Mouse (Mus musculus) kidney, adult 8-10 months (tissue): ENCODE results near the gene Inca1.
A peak's percentile ranks its signal among the peaks of the same experiment; 100 is the strongest.

Experiments used
- DNase-seq, 2 experiments: peaks; one replicate each; pipeline ENCODE4 v3.0.0; 2022

Gene Inca1

DNA sequence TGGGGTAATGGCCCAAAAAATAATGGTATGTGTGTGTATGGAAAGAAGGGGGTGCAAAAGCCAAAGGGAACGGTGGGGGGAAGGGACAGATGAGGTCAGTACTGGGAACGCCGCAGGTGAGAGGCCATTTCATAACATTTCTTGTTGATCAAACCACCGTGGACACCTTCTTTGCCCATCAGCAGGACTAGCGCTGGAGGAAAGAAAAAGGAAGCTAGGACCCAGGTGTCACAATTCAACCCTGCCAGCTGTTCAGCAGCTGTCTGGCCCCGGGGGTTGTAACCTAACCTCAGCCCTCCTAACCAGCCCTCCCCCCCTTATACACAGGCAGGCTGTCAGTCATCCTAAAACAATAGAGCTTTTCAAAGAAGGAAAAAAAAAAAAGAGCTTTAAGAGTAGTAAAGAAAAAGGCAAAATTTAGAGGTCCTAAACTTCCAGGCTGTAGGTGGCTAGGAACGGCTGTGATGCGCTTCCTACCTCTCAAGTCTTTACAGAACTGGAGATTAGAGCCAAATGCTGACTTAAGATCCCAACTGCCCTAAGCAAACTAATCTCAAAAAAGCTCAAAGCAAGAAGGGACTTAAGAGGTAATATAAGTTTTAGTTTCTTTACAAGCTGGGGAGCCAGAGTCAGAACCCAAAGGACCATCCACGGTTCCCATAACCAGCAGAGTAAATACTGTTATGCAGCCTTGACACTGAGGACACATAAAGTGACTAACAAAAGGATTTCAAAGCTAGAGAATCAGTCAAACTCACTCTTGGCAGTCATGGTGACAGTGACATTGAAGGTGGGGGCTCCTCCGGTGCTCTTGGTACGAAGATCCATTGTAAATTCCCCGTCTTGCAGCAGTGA lies 47.7 kb downstream of the Inca1 start:
- DNase-seq, result no peak

DNA sequence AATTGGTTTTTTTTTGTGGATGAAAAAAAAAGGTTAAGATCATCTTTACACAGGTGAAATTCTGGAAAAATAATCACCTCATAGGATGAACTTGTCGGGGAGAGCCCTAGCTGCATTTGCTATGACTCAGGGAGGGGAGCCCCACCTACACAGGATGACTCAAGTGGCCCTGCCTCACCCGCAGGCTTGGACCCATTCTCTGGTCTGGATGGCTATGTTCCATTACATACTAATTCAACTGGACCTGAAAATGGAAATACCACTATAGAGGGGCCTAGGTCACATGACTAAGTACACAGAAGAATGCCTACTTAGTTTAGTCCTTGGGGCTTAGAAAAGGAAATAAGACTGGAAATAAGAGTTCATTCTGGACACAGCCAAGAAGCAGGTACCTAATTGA lies 48.6 kb downstream of the Inca1 start:
- no peak for DNase-seq

DNA sequence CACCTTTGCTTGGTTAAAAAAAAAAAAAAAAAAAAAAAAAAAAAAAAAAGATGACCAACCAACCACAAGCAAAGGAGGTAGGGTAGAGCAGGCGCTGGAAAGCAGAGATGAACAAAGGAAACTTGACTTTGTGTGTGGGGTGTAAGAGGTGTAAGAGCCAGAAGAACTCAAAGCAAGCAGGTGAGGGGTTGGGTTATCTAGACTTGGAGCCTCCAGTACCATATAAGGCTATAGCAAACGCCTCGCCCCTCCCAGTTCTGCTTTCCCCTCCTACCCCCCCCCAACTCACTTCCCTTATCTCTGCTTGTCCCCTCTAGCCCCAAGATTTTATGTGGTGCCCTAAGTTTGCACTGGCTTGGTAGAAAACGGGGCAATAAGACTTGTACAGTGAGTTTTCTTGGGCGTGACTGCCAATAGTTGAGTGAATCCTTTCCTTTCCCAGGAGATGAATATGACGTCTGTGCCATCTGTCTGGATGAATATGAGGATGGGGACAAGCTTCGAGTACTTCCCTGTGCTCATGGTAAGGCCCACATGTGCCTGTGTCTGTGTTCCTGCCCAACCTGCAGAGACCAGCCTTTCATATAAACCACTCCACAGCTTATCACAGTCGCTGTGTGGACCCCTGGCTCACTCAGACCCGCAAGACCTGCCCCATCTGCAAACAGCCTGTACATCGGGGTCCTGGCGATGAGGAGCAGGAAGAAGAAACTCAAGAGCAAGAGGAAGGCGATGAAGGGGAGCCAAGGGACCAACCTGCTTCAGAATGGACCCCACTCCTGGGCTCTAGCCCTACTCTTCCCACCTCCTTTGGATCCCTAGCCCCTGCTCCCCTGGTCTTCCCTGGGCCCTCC lies 49.4 kb downstream of the Inca1 start:
- DNase-seq, result no peak

DNA sequence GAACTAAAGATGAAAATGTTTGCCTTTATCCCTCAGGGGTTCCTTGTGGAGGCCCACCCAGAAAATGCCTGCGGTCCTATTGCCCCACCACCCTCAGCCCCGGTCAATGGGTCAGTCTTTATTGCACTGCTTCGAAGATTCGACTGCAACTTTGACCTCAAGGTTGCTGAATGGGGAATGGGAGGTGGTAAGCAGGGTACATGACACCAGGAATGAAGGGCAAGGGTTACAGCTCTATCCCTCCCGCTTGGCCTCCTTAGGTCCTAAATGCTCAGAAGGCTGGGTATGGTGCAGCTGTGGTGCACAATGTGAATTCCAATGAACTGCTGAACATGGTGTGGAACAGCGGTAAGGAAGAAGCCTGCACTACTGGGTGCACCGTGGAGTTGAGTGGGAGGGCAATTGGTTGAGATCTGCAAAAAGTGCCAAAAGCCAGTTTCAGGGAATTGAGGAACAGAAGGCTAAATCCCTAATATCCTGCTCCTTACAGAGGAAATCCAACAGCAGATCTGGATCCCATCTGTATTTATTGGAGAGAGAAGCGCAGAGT lies 50.7 kb downstream of the Inca1 start:
- DNase-seq, result no peak

DNA sequence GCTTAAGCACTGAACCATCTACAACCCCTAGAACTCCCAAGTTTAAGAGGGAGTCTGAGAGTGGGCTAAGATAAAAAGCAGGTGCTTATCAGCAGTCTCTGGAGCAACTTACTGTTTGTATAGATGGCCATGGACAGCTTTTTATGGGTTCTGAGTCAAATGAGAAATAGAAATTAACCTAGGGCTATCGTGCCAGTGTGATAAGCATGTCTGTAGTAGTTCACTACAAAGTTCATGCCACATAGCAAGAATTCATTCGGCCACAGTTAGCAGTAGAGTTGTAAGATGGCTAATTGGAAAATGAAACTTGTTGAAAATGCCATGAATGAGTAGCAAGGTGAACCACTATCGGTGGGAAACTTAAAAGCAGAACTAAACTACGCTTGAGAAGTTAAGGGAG lies 51.4 kb downstream of the Inca1 start:
- no peak for DNase-seq

DNA sequence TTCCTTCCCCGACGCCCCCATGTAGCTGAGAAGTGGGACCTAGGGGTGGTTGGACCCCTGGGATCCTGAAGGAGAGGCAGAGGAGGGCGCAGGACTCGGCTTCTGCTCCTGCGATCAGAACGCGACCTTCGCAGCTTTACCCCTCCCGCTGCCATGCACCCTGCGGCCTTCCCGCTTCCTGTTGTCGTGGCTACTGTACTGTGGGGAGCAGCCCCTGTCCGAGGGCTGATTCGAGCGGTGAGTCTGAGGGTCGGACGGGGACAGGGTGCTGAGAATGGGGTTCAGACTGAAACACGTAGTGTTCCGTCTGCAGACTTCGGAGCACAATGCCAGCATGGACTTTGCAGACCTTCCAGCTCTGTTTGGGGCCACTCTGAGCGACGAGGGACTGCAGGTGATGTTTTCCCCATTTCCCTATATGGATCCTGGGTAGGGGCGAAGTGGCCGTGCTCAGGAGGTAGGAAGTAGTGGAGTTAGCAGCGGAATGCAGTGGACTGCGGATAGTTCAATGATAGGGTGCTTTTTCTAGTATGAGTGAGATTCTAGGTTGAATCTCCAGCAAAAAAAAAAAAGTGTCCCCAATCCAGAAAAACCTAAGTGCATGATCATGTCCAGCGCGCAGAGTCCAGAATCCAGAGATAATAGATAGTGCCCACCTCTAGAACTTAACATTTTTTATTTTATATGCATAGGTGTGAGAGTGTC lies 52.1 kb downstream of the Inca1 start:
- peak in 1 of 2 experiments; percentile 41 for DNase-seq

DNA sequence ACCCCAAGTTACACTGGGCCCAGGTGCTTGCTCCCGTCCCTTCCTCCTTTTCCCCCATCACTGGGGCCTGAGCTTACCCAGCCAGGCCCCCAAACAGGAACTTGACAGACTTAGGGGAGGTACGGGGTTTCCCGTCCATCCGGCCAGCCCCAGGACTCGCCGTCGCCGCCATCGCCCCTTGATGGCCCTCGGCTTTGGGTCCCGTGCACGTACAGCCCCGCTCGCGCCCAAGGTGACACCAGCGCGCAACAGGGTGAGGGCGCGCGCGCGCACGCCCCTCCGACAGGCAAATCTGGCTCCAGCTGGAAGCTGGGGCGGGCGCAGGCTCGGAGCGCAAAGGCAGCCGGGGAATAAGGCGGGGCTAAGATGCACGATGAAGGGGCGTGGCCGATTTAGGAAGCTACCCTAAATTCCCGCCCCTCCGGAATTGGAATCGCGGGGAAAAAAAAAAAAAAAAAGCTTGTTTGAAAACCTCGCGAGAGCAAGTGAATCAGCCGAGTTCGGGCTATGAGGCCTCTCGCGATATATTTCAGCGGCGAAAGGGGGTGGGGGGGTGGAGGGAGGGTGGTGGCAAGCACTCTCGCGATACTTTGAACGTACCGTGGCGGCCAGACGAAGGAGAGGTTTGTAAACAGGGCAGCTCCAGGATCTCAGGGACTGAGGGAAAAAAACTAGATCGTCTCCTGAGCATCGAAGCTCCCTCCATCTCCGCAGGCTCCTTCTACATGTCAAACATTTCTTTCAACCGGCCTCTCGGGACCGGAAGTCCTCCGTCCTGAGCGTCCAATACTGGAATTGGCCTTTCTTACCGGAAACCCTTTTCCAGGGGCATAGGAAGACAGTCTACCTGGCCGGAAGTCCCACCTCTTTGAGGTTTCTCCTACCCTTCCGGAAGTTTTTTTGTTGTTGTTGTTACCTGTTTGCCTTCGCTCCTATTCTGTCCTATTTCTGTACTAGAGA lies 53.0 kb downstream of the Inca1 start, which contains the start of the genes Rnf167 and Slc25a11:
Rnf167 (plus strand) TSS at position 545 of the 960 bp plus-strand sequence.
Slc25a11 (minus strand) TSS at position 789 of the 960 bp plus-strand sequence.
- DNase-seq, result peak; percentile 98

DNA sequence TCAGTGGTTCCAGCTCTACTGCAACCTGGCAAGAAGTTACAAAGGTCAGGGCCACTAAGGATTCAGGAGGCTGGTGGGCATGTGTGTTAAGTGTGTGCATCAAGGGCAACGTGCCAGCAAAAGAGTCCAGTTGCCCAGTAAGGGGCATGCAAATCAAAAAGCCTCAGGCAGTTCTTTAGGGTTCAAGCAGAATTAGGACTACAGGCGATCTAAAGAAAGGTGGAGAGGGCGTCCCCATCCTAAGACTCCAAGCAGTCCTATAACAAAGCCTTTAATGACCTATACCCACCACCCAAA lies 53.7 kb downstream of the Inca1 start:
- peak; percentile 52 to 61 for DNase-seq

DNA sequence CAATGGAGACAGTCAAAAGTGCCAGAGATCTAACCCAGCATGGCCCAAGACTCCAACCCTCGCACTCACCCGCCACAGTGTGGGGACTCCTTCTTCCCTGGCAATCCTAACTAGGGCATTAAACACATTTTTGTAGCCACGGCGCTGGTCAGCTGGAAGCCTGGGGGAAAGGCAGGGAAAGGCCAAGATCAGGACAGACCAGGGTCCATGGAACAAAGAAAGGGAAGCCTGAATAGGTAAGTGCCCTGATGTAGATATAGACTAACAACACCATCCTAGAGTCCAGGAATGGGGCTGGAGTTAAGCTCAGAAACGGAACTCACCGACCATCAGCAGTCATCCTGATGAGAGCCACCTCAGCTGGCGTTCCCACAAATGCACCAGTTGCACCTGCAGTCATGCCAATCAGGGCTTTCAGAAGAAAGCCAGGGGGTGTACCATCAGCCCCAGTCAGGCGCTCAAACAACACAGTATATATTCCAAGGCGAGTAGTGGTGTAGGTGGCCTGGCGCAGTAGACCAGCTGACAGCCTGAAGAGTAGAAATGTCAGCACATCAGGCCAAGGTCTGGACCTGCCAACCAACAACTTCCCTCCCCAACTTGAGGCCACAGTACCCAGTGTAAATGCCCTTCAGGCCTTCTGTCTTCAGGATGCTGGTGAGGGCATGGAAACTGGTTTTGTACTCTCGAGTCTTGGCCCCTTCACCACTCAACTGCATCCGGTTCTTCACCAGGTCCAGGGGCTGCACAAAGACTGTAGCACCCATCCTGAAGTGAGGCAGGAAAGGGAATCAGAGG lies 54.3 kb downstream of the Inca1 start:
- DNase-seq, result no peak

DNA sequence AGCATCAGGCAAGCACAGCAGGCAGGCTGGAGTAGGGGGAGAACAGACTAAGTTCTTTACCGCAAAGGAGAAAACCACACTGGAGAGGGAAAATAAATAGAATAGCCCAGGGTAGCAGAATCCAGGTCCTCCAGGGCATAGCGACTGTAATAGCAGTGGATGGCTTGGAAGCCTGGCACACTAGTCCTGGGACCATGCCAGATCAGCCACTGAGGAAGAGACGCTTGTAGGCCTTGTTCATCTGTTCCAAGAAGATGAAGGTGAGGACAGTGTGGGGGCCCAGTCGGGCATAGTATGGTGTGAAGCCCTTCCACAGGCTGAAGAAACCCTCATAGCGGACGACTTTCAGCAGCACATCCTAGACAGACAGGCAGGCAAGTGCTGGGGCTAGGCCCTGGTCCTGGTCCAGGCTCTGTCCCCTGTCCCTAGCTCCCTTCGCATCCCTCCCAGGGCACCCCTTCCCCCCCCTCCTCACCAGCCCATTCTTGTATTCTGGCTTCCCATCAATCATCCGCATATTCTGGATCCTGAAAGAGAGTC lies 55.3 kb downstream of the Inca1 start:
- no peak for DNase-seq

DNA sequence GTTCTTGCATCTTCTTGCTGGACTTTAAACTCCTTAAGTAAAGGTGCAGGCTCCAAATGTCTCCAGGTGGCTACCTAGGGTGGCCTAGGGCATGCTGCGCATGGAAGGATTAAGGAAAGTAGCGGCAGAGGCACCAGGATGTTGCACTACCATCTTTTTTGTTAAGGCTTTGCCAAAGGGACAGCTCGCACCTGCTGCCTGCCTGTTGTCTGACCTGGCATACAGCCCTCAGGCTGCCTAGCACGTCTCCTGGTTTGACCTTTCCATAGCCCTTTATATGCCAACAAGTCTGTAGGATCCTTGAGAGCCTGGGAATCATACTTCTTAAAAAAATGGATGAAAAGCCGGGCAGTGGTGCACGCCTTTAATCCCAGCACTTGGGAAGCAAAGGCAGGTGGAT lies 56.9 kb downstream of the Inca1 start:
- DNase-seq, result no peak

DNA sequence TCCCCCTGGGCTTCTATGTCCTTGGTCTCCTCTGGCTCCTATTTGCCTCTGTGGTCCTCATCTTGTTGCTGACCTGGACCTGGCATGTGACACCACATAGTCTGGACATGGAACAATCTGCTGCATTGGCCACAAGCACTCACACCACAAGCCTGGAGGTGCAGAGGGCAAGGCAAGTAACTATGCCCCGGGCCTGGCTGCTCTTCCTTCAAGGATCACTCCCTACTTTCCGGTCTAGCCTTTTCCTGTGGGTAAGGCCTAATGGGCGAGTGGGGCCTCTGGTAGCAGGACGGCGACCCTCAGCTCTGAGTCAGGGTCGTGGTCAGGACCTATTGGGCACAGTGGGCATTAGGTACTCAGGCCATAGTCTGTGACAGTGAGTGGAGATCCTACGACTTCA lies 58.7 kb downstream of the Inca1 start:
- no peak for DNase-seq

DNA sequence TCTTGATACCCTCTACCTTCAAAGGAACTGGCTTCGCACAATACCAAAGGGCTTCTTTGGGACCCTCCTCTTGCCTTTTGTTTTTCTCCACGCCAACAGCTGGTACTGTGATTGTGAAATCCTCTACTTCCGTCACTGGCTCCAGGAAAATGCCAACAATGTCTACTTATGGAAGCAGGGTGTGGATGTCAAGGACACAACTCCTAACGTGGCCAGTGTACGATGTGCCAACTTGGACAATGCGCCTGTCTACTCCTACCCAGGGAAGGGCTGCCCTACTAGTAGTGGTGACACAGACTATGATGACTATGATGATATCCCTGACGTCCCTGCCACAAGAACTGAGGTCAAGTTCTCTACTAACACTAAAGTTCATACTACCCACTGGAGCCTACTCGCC lies 60.0 kb downstream of the Inca1 start:
- DNase-seq, result no peak

DNA sequence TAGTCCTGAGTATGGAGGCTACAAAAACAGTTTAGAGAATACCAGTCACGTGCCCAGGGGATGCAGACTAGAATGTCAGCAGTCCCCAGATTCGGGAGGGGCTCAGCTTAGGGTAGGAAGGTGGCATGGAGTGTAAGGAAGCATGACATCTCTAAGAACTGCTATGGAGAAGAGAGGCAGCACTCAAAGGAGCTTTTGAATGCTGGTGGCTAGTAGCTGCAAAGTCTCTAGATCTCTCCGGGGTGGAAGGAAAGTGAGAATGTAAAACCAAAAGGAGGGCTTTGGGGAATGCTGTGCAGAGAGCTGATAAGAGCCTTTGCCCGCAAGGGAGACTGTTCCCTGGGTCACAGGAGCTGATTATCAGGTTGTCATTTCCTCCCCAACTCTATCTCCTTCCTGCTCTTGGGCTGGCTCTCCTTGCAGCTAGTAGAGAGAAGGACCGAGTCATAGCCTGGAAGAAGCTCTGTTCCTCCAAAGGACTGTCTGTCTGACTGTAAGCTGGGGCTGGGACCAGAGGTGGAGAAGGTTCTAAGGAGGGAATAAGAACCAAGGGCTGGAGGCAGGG lies 61.2 kb downstream of the Inca1 start, which contains the start of gene Gp1ba:
Gp1ba (plus strand) TSS at position 409 of the 565 bp plus-strand sequence.
- no peak for DNase-seq
